Mouse (Mus musculus) T-helper 2 cell (primary cell): ENCODE data around the gene Gm6583.
"Not testable (repeated sequence)": the region's sequence is repeated elsewhere in the genome, so short reads cannot be mapped to it uniquely, and the experiment has no call there.

Source experiments
- in situ Hi-C: fragments of 300-600 bp; cut with MboI, MseI; formaldehyde crosslinking; loops from one replicate; pipeline ENCODE4 v1.15.1; 2025; ENCODE audit warnings: high pct_unique_total_duplicates

The Gm6583 gene

GRCm38 (mm10) chr5:112325546-112326445 is 30.0 kb downstream of the Gm6583 start, which contains the start of gene Tfip11:
Gene Tfip11, plus strand, starts transcription at chr5:112326358.
- in situ Hi-C loops, result no loop called here

DNA sequence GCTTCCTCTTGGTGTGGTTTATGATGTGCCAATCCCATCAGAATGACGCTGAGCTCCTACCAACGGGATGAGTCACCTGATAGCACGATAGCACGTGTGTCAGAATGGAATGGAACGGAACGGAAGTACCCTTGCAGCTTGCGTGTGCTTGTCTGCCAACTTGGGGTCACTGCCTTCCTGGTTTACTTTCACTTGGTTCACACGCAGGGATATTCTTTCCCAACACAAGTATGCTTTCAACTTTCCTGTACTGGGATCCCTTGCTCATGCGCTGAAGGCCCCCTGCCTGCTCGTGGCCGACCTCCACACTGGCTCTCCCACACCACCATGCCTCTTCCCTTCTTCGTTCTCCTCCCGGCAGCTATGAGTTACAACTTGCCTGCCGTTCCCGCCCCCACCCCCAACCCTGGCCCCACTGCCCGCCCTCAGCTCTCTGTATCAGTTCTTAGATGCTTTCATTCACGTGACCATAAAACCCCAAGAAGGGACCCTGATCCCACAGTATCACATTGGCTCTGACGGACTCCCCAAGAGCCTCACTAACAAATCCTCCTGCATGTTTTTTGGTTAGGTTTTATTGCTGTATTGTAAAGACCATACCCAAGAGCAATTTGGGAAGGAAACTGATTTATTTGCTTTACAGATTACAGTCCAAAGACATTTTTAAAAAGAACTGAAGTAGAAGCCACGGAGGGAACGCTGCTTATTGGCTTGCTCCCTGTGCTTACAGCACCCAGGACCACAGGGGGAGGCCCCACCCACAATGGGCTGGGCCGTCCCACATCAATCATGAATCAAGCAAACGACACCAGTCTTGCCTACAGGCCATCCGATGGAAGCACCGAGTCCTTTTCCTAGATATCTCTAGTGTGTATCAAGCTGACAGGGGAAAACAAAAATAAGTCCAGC is 30.9 kb downstream of the Gm6583 start:
- in situ Hi-C loops, result no loop called here

DNA sequence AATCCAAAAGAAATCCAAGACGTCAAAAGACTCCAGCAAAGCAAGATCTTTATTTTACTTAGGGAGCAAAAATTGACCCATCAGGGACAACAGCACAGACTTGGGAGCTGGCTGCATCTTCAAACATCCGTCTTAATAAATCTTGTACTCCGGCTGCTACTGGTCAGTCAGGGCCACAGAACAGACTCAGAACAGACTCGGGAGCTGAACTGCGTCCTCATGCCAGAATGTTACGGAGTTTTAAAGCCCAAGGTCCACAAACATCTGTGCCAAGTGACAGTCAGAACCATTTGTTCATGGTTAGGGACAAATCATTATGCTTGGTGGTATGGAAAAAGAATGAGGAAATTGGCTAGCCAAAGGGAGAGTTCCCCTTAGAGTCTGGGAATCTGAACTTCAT is 32.6 kb downstream of the Gm6583 start:
- in situ Hi-C loops, result no loop called here

DNA sequence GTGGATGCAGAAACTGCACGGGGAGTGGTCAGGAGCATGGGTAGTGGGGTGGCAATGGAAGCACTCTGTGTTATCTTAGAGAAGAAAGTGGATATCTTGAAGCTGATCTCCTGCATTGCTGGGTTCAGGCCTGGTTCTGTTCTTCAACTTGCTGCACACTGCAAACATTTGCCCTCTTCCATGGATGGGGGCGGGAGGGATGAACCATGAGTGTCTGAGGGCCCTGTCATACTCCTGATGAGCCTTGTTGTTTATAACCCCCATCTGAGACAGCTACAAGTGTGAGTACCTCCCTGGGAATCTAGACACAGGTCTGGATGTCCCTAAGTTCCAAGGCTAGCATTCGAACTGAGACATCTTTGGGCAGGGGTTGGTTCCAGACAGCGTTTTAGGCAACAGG is 34.5 kb downstream of the Gm6583 start:
- in situ Hi-C loops, result no loop called here

DNA sequence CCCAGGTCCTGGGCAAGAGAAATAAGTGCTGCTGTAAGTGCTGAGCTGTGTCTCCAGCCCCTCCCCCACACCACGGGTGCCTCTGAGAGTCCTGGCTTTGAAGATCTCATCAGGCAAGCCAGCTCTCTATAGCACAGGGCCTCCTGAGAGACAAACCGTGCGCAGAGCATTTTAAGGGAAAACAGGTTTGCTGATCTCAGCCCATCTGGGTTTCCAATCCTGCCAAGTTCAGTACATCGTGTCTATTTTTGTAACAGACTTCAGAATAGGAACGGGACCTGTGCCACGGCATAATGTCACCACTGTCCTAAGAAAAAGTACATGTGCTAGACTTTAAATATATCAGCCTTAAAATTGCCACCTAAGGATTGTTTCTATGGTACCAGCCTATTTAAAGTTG is 34.9 kb downstream of the Gm6583 start:
- in situ Hi-C loops, result no loop called here

- in situ Hi-C loops, result no loop called here
Observed at GRCm38 (mm10) chr5:112320379-112320778, 35.5 kb downstream of the Gm6583 start.

DNA sequence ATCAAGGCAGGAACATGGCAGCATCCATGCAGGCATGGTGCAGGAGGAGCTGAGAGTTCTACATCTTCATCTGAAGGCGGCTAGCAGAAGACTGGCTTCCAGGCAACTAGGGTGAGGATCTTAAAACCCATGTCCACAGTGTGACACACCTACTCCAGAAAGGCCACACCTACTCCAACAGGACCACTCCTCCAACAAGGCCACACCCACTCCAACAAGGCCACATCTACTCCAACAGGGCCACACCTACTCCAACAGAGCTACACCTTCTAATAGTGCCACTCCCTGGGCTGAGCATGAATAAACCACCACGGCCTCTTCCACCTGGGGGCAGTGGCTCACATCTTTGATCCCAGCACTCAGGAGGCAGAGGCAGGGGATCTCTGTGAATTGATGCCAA is 36.5 kb downstream of the Gm6583 start:
- in situ Hi-C loops, result not testable (repeated sequence)

DNA sequence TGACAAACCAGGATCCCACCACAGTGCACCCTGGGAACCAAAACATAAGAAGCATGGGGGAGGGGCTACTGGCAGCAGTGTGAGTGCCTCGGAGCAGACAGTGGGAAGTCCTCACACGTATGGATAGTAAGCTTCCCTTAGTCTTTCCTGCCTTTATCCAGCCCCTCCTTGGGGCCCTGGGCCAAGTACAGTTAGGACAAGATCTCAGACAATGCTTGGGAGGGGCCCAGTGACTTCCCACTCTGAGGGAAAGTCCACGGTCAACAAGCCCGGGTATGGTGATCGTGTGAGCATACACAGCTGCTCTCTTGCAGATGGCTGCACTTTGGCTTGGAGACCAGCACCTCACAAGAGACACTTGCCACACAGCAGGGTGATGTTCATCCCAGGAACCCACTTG is 38.5 kb downstream of the Gm6583 start:
- in situ Hi-C loops, result no loop called here

- in situ Hi-C loops, result no loop called here
Observed at GRCm38 (mm10) chr5:112316468-112316867, 39.4 kb downstream of the Gm6583 start.

GRCm38 (mm10) chr5:112313222-112313885 is 42.5 kb downstream of the Gm6583 start:
- in situ Hi-C loops, result no loop called here

DNA sequence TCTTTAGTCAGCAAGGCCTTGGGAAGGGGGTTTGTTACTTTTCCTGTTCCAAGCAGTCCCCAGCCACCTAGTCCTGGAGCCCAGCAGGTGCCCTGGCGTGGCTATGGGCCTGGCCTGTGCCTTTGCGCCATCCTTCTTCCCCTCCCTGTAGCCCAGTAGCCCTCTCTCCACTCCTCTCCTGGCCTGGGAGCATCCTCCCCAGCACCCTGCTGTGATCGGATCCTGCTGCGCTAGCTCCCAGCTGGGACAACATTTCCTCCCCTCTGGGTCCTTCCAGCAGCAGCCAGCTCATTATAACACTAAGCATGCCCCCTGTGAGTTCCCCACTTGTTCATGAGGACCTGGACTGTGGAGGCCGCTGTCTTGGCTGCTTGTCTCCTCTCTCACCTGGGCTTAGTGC is 50.0 kb downstream of the Gm6583 start:
- in situ Hi-C loops, result loop anchor here (10.0 kb wide), 1 partner anchor 551 kb away; no protein-coding TSS in a partner anchor
